Mouse (Mus musculus) liver, postnatal 0 days (tissue): ENCODE measurements around the gene Gm10668. TPM values are rescaled to one million over a fixed set of nuclear protein-coding genes. Genes with fewer than 3 reads are reported as not detected.
"Not testable (repeated sequence)": the region's sequence is repeated elsewhere in the genome, so short reads cannot be mapped to it uniquely, and the experiment has no call there.

ENCODE experiments used
- ATAC-seq: fragments of 200-750 bp; cut with Nextera tagmentation; 2 replicates; pipeline ENCODE4 v1.8.0; 2017; ENCODE audit warnings: mild to moderate bottlenecking, moderate library complexity
- DNase-seq: peaks from one replicate; pipeline ENCODE4 v3.0.0-alpha.2; 2016
- H3K27ac ChIP-seq: fragments of 300-500 bp; sonication (generic); 2 replicates; pipeline ENCODE4 v1.5.1; 2014; ENCODE audit warnings: antibody characterized with exemption, moderate library complexity, mild to moderate bottlenecking, low read depth
- H3K27me3 ChIP-seq: fragments of 300-500 bp; sonication (generic); 2 replicates; pipeline ENCODE4 v1.6.1; 2014; ENCODE audit warnings: low read length, control low read depth, mixed read lengths; ENCODE audit not compliant: insufficient read depth
- H3K36me3 ChIP-seq: fragments of 300-500 bp; sonication (generic); replicated peaks from 2 replicates; pipeline ENCODE4 v1.6.1; 2014; ENCODE audit warnings: mild to moderate bottlenecking, control low read depth, low read length, moderate library complexity, mixed read lengths; ENCODE audit not compliant: insufficient read depth
- H3K4me1 ChIP-seq: fragments of 300-500 bp; sonication (generic); 2 replicates; pipeline ENCODE4 v1.6.1; 2014; ENCODE audit warnings: antibody characterized with exemption, mild to moderate bottlenecking, control low read depth; ENCODE audit not compliant: insufficient read depth
- H3K4me2 ChIP-seq: fragments of 300-500 bp; sonication (generic); 2 replicates; pipeline ENCODE4 v1.6.1; 2014; ENCODE audit warnings: low read depth, mild to moderate bottlenecking, low read length, moderate library complexity, mixed read lengths
- H3K4me3 ChIP-seq: fragments of 300-500 bp; sonication (generic); 2 replicates; pipeline ENCODE4 v1.5.1; 2014; ENCODE audit warnings: low read depth, low read length
- H3K9ac ChIP-seq: fragments of 300-500 bp; sonication (generic); replicated peaks from 2 replicates; pipeline ENCODE4 v1.6.1; 2014; ENCODE audit warnings: mild to moderate bottlenecking, moderate library complexity
- H3K9me3 ChIP-seq: fragments of 300-500 bp; sonication (generic); 2 replicates; pipeline ENCODE4 v1.6.1; 2016; ENCODE audit warnings: mild to moderate bottlenecking, control low read depth, low read length, mixed read lengths
- WGBS: fragments of 180-500 bp; shearing (Covaris S2); extraction: QIAGEN DNeasy Blood & Tissue Kit; methylation state at CpG from one replicate; pipeline ENCODE4 v1.1.7; 2014; ENCODE audit not compliant: insufficient replicate concordance; 5-methylcytosine and 5-hydroxymethylcytosine counted together
- polyA plus RNA-seq: library from polyadenylated mRNA; unstranded; fragments of >200 nt; fragmentation: Nextera tagmentation; extraction: Ambion mirVana; gene quantifications from 2 replicates; pipeline ENCODE4 v1.2.1, GENCODE M21; 2015

Gene Gm10668
- polyA plus RNA-seq, result not detected in 2 replicates

- not testable (repeated sequence) for H3K4me3 ChIP-seq, H3K4me1 ChIP-seq, H3K4me2 ChIP-seq, DNase-seq, ATAC-seq, H3K9ac ChIP-seq, H3K27me3 ChIP-seq, H3K27ac ChIP-seq, H3K36me3 ChIP-seq, H3K9me3 ChIP-seq
- no CpG with 5 or more reads among the region's 1 CpGs for WGBS
Observed at GRCm38 (mm10) chr7:20730524-20730923, at the start of gene Gm10668. Gene Gm10668, minus strand, starts transcription at chr7:20730624.

- not testable (repeated sequence) for H3K4me3 ChIP-seq, H3K36me3 ChIP-seq, H3K4me1 ChIP-seq, DNase-seq, ATAC-seq, H3K27me3 ChIP-seq, H3K9ac ChIP-seq, H3K9me3 ChIP-seq, H3K27ac ChIP-seq, H3K4me2 ChIP-seq
- no CpG with 5 or more reads among the region's 3 CpGs for whole genome bisulfite sequencing
Observed at GRCm38 (mm10) chr7:20770885-20771284, 40.5 kb upstream of the Gm10668 start, which contains the start of gene Vmn1r112. Gene Vmn1r112, plus strand, starts transcription at chr7:20771185.

GRCm38 (mm10) chr7:20703116-20703515 lies 27.3 kb downstream of the Gm10668 start, which contains the start of gene Vmn1r111:
Gene Vmn1r111, minus strand, starts transcription at chr7:20703216.
- H3K4me1 ChIP-seq, ATAC-seq, H3K27me3 ChIP-seq, H3K36me3 ChIP-seq, DNase-seq, H3K27ac ChIP-seq, H3K9me3 ChIP-seq, H3K4me2 ChIP-seq, H3K9ac ChIP-seq, H3K4me3 ChIP-seq: not testable (repeated sequence)
- WGBS, result no CpG with 5 or more reads among the region's 2 CpGs

Other genes starting within 250 kb of the Gm10668 start
- not detected in 2 replicates for gene Vmn1r103, start 220.1 kb downstream of the Gm10668 start, polyA plus RNA-seq
- gene Vmn1r104, start 196.8 kb downstream of the Gm10668 start, polyA plus RNA-seq, result not detected in 2 replicates
- gene Gm5726, start 184.9 kb downstream of the Gm10668 start, polyA plus RNA-seq, result not detected in 2 replicates
- not detected in 2 replicates for gene Gm4141, start 154.4 kb downstream of the Gm10668 start, polyA plus RNA-seq
- not detected in 2 replicates for gene Gm4513, start 131.6 kb downstream of the Gm10668 start, polyA plus RNA-seq
- not detected in 2 replicates for gene Vmn1r107, start 61.7 kb downstream of the Gm10668 start, polyA plus RNA-seq
- not detected in 2 replicates for gene Vmn1r111, start 27.4 kb downstream of the Gm10668 start, polyA plus RNA-seq
- gene Vmn1r112, start 40.6 kb upstream of the Gm10668 start, polyA plus RNA-seq, result not detected in 2 replicates
- gene Vmn1r113, start 56.7 kb upstream of the Gm10668 start, polyA plus RNA-seq, result not detected in 2 replicates
- gene Vmn1r114, start 81.6 kb upstream of the Gm10668 start, polyA plus RNA-seq, result not detected in 2 replicates
- gene Vmn1r115, start 114.4 kb upstream of the Gm10668 start, polyA plus RNA-seq, result not detected in 2 replicates
- not detected in 2 replicates for gene Vmn1r116, start 141.6 kb upstream of the Gm10668 start, polyA plus RNA-seq
- not detected in 2 replicates for gene Vmn1r117, start 153.5 kb upstream of the Gm10668 start, polyA plus RNA-seq
- gene Vmn1r118, start 181.7 kb upstream of the Gm10668 start, polyA plus RNA-seq, result not detected in 2 replicates